Mouse (Mus musculus) cortical plate, adult 2 months (tissue): ENCODE measurements around the gene Tcap.

Source experiments
- CTCF ChIP-seq: fragments of 200-500 bp; IDR thresholded peaks from 2 replicates; pipeline ENCODE4 v1.5.1; 2011; ENCODE audit warnings: mild to moderate bottlenecking, control low read depth, low read length; ENCODE audit not compliant: insufficient read depth; ENCODE audit errors: extremely low read depth
- POLR2A ChIP-seq: fragments of 200-500 bp; IDR thresholded peaks from 2 replicates; pipeline ENCODE4 v1.6.1; 2011; ENCODE audit warnings: mild to moderate bottlenecking, low read length, control low read depth; ENCODE audit not compliant: insufficient read depth; ENCODE audit errors: extremely low read depth

- TF ChIP-seq POLR2A (no peak), CTCF (no peak)
These were observed 17.3 kb upstream of the Tcap start for GRCm38 (mm10) chr11:98366290-98366689.
